Mouse (Mus musculus) embryonic fibroblast, embryonic 13.5 days (primary cell): ENCODE results near the gene Pbx4.

Source experiments
- CTCF ChIP-seq: IDR thresholded peaks from 2 replicates; pipeline ENCODE4 v1.5.1; 2011; ENCODE audit warnings: mild to moderate bottlenecking, control low read depth, low read length, moderate library complexity, borderline replicate concordance; ENCODE audit not compliant: insufficient read depth
- POLR2A ChIP-seq: IDR thresholded peaks from 2 replicates; pipeline ENCODE4 v1.6.1; 2011; ENCODE audit warnings: low read depth, mild to moderate bottlenecking, control low read depth, low read length, moderate library complexity

- peak; percentile 30; the same call in 1 of the 2 replicates for TF ChIP-seq CTCF
- no peak for TF ChIP-seq POLR2A
These were observed 28.5 kb downstream of the Pbx4 start for GRCm38 (mm10) chr8:69860807-69861206.
